Mouse (Mus musculus) embryo, embryonic 10 days (tissue): ENCODE results near the gene Zfp330.

Experiments used
- DNase-seq: peaks from one replicate; pipeline ENCODE4 v3.0.0-alpha.2; 2015; ENCODE audit warnings: low spot score

The Zfp330 gene

GRCm38 (mm10) chr8:82774093-82774422 lies at the start of gene Zfp330:
TSS of gene Zfp330 (minus strand) at chr8:82774160.
- peak; percentile 94 for DNase-seq

- no peak for DNase-seq
Observed at GRCm38 (mm10) chr8:82777945-82778344, 4.0 kb upstream of the Zfp330 start.

- DNase-seq, result no peak
Observed at GRCm38 (mm10) chr8:82777406-82777805, 3.4 kb upstream of the Zfp330 start.

DNA sequence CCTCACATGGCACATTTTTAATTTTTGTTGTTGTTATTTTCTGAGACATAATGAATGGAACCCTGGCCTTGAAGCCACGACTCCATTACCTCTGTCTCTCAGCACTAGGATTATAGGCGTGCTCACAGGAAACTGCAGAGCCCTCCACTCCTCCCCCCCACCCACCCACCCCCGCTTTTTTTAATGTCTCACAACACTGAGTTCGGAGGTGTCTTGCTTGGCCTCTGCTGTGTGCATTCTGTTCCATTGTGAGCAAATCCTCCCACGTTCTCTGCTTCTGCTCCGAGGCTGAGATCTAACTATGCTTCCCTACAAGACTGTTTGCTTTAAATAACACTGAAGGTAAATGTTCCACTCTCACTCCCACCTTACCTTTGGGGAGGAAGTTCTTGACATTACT lies 522 bp upstream of the Zfp330 start:
- no peak for DNase-seq

- DNase-seq, result no peak
Observed at GRCm38 (mm10) chr8:82773332-82774092, 448 bp downstream of the Zfp330 start.

GRCm38 (mm10) chr8:82770886-82771285 lies 3.1 kb downstream of the Zfp330 start:
- DNase-seq, result no peak

GRCm38 (mm10) chr8:82759071-82759470 lies 14.9 kb downstream of the Zfp330 start:
- no peak for DNase-seq

DNA sequence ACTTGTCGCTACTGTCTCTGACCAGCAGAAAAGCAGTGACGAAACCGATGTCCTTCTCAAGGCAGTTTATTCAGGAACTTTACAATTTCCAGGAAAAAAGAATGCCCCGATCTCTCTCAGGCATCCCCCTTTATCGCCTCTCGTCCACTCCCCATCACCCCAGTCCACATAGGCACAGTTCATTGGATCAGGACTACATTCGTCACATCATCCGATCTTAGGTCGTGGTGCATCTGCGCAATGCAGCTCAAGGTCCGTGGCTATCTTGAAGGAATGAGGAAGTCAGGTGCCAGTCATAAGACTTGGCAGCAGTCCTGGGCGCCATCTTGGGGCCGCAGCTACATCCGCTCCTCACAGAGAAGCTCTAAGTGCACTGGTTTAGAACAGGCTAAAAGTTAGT lies 19.0 kb downstream of the Zfp330 start:
- no peak for DNase-seq

- DNase-seq, result no peak
Observed at GRCm38 (mm10) chr8:82746617-82747016, 27.3 kb downstream of the Zfp330 start.

- peak; percentile 85 for DNase-seq
Observed at GRCm38 (mm10) chr8:82743905-82744904, 29.8 kb downstream of the Zfp330 start.
